Mouse (Mus musculus) embryonic facial prominence, embryonic 11.5 days (tissue): ENCODE results near the gene P3h4. TPM values are rescaled to one million over a fixed set of nuclear protein-coding genes. Genes with fewer than 3 reads are reported as not detected.
A peak's percentile ranks its signal among the peaks of the same experiment; 100 is the strongest.

Experiments used
- ATAC-seq: fragments of 200-750 bp; cut with Nextera tagmentation; replicated peaks from 2 replicates; pipeline ENCODE4 v1.8.0; 2017; ENCODE audit warnings: low read depth; ENCODE audit not compliant: insufficient number of reproducible peaks, low FRiP score, low TSS enrichment
- DNase-seq: peaks from one replicate; pipeline ENCODE4 v3.0.0-alpha.2; 2015; ENCODE audit warnings: low spot score
- H3K27ac ChIP-seq: fragments of 300-500 bp; sonication (generic); replicated peaks from 2 replicates; pipeline ENCODE4 v1.5.1; 2014; ENCODE audit warnings: mild to moderate bottlenecking, low read depth, low read length, control low read depth
- H3K27me3 ChIP-seq: fragments of 300-500 bp; sonication (generic); 2 replicates; pipeline ENCODE4 v1.6.1; 2014; ENCODE audit warnings: mild to moderate bottlenecking, low read length, moderate library complexity, mixed read lengths; ENCODE audit not compliant: control insufficient read depth, insufficient read depth
- H3K36me3 ChIP-seq: fragments of 300-500 bp; sonication (generic); replicated peaks from 2 replicates; pipeline ENCODE4 v1.6.1; 2014; ENCODE audit warnings: low read depth, mild to moderate bottlenecking, low read length, moderate library complexity, mixed read lengths; ENCODE audit not compliant: control insufficient read depth, insufficient read depth
- H3K4me1 ChIP-seq: fragments of 300-500 bp; sonication (generic); 2 replicates; pipeline ENCODE4 v1.6.1; 2014; ENCODE audit warnings: low read length, mixed read lengths; ENCODE audit not compliant: control insufficient read depth, insufficient read depth
- H3K4me2 ChIP-seq: fragments of 300-500 bp; sonication (generic); 2 replicates; pipeline ENCODE4 v1.6.1; 2014; ENCODE audit warnings: low read depth, mild to moderate bottlenecking, control low read depth, low read length, moderate library complexity
- H3K4me3 ChIP-seq: fragments of 300-500 bp; sonication (generic); 2 replicates; pipeline ENCODE4 v1.5.1; 2014; ENCODE audit warnings: low read depth, low read length, control low read depth
- H3K9ac ChIP-seq: fragments of 300-500 bp; sonication (generic); replicated peaks from 2 replicates; pipeline ENCODE4 v1.6.1; 2014; ENCODE audit warnings: mild to moderate bottlenecking, control low read depth, low read length
- H3K9me3 ChIP-seq: fragments of 300-500 bp; sonication (generic); replicated peaks from 2 replicates; pipeline ENCODE4 v1.6.1; 2016; ENCODE audit warnings: mild to moderate bottlenecking, low read length, inconsistent platforms, mixed read lengths; ENCODE audit not compliant: control insufficient read depth
- WGBS: fragments of 180-500 bp; shearing (Covaris S2); extraction: QIAGEN DNeasy Blood & Tissue Kit; methylation state at CpG from one replicate; pipeline ENCODE4 v1.1.7; 2014; 5-methylcytosine and 5-hydroxymethylcytosine counted together
- polyA plus RNA-seq: library from polyadenylated mRNA; unstranded; fragments of >200 nt; fragmentation: Nextera tagmentation; extraction: Ambion mirVana; gene quantifications from 2 replicates; pipeline ENCODE4 v1.2.1, GENCODE M21; 2014

The P3h4 gene
- polyA plus RNA-seq, 1 experiment from 2014 or later, result 33.0 TPM

DNA sequence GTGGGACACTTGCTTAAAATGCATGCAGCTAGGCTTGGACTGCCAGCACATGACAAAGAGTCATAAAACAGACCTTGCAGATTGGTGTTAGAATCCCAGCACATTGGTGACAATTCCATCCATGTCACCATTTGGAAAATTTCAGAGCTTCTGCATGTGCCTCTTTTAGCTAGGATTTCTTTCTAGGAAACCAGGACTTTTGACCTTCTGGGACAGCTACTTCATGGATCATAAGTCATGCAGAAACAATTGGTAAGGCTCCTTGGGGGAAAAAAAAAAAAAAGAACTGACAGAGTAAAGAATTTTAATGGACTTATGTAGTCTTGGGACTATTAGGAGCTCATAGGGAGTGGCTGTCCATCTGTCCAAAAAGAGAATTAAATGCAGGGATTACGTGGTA is 23.3 kb upstream of the P3h4 start:
- Histone ChIP-seq H3K4me2 (no peak overlapping the region), H3K4me1 (no peaks in the 10 kb centered on the region), H3K4me3 (no peak overlapping the region), H3K36me3 (no peaks in the 10 kb centered on the region; the same call in 1 of the 2 replicates), H3K27ac (no peak overlapping the region), H3K9me3 (no peaks in the 10 kb centered on the region), H3K27me3 (no peaks in the 10 kb centered on the region), H3K9ac (no peak overlapping the region)
- WGBS, result 75% methylated on average over 1 of the region's 1 CpGs
- DNase-seq (no peak), ATAC-seq (no peak)

DNA sequence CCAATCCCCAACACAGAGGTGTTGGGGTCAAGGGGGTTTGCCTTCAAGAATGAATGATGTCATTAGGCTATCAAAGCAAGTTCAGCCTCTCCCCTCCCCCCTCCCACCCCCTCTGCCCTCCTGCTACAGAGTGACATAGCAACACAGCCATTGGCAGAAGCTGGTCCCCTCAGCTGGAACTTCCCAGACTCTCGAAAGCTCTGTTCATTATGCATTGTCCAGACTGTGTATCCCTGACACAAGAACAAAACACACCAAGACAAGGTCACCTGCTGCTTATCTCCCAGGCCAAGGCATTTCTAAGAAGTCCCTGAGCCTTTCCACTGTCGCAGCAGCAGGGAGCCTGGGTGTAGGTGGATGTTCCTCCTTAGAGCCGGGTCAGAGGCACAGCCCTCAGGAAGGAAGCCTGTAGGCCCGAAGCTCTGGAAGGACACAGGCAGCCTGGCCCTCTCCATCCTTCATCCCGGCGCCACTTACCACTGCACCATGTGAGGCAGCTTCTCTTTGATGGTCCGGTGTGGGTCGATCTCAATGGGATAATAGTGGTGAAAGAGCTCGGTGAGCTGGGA is 21.1 kb upstream of the P3h4 start:
- ATAC-seq, result no peak
- WGBS, result 76% methylated on average over 9 of the region's 9 CpGs

DNA sequence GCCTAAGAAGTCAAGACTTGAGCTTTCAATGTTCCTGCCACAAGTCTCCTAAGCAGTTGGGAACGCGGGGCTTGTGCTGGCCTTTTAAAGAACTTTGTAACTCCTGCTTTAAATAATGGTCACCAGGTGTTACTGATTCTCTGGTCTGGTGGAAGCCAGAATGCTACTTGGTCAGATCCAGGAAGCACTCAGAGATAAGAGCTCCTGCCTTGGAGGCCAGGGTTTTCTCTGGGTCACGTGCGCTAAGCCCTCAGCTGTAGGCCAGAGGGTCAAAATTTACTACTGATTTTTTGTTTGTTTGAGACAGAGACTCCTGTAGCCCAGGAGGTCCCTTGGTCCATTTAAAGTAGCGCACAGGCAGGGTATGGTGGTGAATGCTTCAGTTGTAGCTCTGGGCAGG is 17.4 kb upstream of the P3h4 start:
- no peaks in the 10 kb centered on the region for H3K9me3 ChIP-seq
- H3K36me3 ChIP-seq, result no peaks in the 10 kb centered on the region; the same call in none of the 2 replicates
- no peak overlapping the region for H3K9ac ChIP-seq
- 89% methylated on average over 5 of the region's 5 CpGs for WGBS
- DNase-seq, result no peak
- H3K27me3 ChIP-seq, result no peaks in the 10 kb centered on the region
- ATAC-seq, result no peak
- H3K27ac ChIP-seq, result no peak overlapping the region
- H3K4me2 ChIP-seq, result no peak overlapping the region
- no peaks in the 10 kb centered on the region for H3K4me1 ChIP-seq
- no peak overlapping the region for H3K4me3 ChIP-seq

More for the DNA sequence above, 21.1 kb upstream of the P3h4 start:
- H3K27me3 ChIP-seq, result no peaks in the 10 kb centered on the region
- no peak for DNase-seq
- no peak overlapping the region for H3K4me3 ChIP-seq
- H3K4me1 ChIP-seq, result no peaks in the 10 kb centered on the region
- no peaks in the 10 kb centered on the region; the same call in 1 of the 2 replicates for H3K36me3 ChIP-seq
- no peak overlapping the region for H3K4me2 ChIP-seq
- no peaks in the 10 kb centered on the region for H3K9me3 ChIP-seq
- H3K9ac ChIP-seq, result no peak overlapping the region
- no peak overlapping the region for H3K27ac ChIP-seq

DNA sequence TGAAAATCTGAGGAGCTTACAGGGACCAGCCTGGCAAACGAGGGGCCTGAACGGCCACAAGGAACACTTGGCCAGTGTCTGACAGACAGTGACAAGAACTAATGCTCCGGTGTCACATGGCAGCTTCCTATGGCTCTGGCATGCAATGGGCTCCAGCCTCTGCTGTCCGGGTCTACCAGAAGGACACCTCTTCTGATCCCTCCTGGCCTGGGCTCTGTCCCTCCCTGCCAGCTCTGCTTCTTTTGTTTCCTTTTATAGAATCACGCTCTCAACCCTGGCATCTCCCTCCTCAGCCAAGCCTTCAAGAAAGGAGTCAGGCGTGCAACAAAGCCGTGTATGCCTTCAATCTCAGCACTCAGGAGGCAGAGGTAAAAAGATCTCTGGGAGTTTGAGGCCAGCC is 15.4 kb upstream of the P3h4 start:
- no peak overlapping the region for H3K4me3 ChIP-seq
- no peaks in the 10 kb centered on the region for H3K27me3 ChIP-seq
- no peaks in the 10 kb centered on the region for H3K4me1 ChIP-seq
- ATAC-seq (no peak), DNase-seq (no peak)
- WGBS, result 95% methylated on average over 7 of the region's 7 CpGs
- no peak overlapping the region for H3K9ac ChIP-seq
- no peaks in the 10 kb centered on the region for H3K9me3 ChIP-seq
- no peak overlapping the region for H3K27ac ChIP-seq
- no peaks in the 10 kb centered on the region; the same call in none of the 2 replicates for H3K36me3 ChIP-seq
- H3K4me2 ChIP-seq, result no peak overlapping the region

DNA sequence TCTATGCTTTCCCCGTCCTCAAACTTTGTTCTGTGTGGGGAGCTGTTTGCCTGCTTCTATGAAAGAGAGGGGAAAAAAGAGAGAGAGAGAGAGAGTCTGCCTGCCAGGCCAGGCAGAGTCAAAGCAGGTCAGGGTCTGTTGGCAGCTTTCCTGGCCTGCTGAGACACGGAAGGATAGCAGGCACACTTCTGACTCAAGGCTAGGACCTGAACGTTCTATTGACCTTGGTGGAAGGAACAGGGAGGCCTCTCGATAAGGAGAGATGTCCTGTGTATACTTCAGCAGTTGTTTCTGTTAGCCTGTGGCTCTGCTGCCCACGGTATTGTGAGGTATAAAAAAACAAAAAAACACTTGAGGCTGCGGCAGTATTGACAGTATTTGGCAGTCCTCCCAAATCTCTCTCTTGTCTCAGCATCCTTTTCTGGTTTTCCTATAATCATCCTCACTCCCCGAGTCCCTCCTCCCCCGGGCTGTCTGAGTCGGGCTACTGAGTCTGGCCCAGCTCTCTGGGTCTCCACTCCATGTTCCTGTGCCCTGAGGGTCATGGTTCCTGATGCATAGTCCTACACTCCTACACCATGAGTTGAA is 14.1 kb upstream of the P3h4 start:
- Histone ChIP-seq H3K27me3 (no peaks in the 10 kb centered on the region), H3K4me1 (no peaks in the 10 kb centered on the region), H3K9me3 (no peaks in the 10 kb centered on the region), H3K4me2 (no peak overlapping the region), H3K4me3 (no peak overlapping the region), H3K36me3 (no peaks in the 10 kb centered on the region; the same call in none of the 2 replicates), H3K9ac (no peak overlapping the region), H3K27ac (no peak overlapping the region)
- 82% methylated on average over 9 of the region's 9 CpGs for WGBS
- DNase-seq (no peak), ATAC-seq (no peak)

DNA sequence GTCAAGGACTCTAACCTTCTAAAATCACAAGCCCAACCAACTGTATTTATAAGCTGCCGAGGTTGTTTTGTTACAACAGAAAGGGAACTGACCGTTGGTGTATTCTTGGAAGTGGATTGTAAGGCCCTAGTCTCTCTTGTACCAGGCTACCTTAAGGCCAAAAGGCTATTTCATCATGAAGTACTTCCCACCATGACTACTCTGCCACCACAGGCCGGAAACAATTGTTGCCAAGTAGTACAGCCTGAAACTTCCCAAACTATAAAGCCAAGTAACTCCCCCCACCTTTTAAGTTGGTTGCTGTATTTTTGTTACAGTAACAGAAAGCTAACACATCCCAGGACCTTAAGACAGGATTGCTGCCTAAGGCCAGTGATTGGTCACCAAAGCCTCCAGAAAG is 12.2 kb upstream of the P3h4 start:
- Histone ChIP-seq H3K4me3 (no peak overlapping the region), H3K27me3 (no peaks in the 10 kb centered on the region), H3K36me3 (no peaks in the 10 kb centered on the region; the same call in none of the 2 replicates), H3K9me3 (no peaks in the 10 kb centered on the region), H3K4me2 (no peak overlapping the region), H3K9ac (no peak overlapping the region), H3K4me1 (no peaks in the 10 kb centered on the region), H3K27ac (no peak overlapping the region)
- 90% methylated on average over 3 of the region's 3 CpGs for WGBS
- no peak for ATAC-seq
- DNase-seq, result no peak

DNA sequence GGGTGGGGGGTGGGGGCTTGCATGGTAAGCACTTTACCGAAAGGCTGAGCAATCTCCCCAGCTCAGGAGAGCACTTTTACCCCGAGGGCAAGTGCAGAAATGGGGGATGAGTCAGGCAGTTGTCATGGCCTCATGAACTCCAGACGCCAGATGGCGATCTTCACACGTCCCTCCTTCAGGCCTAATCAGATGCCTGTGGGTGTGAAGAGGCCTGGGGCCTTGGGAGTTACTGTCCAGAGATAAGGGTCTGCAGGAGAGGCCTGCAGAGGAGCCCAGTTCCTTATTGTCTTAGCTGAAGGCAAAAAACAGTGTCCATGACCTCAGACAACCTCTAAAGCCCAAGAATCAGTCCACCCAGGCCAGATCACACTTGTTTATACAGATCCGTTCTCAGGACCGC is 11.2 kb upstream of the P3h4 start:
- WGBS, result 24% methylated on average over 7 of the region's 7 CpGs
- no peak overlapping the region for H3K4me3 ChIP-seq

DNA sequence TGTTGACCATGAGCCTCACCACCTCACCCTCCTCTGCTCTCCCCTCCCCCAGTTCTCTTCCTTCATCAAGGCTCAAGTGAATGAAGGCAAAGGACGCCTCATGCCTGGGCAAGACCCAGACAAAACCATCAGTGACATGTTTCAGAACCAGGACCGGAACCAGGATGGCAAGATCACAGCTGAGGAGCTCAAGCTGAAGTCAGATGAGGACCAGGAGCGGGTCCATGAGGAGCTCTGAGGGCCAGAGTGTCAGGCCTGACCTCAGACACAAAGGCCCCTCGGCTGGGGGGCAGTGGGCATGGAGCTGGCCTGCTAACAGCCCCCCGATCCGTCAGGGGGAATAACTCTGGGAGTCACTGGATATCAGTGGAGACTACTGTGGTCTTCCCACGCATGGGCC is 9.2 kb upstream of the P3h4 start:
- H3K4me1 ChIP-seq, result no peaks in the 10 kb centered on the region
- H3K4me3 ChIP-seq, result no peak overlapping the region
- no peaks in the 10 kb centered on the region; the same call in none of the 2 replicates for H3K36me3 ChIP-seq
- H3K27me3 ChIP-seq, result no peaks in the 10 kb centered on the region
- WGBS, result 90% methylated on average over 7 of the region's 7 CpGs
- no peaks in the 10 kb centered on the region for H3K9me3 ChIP-seq
- no peak overlapping the region for H3K9ac ChIP-seq
- no peak overlapping the region for H3K27ac ChIP-seq
- ATAC-seq, result no peak
- no peak overlapping the region for H3K4me2 ChIP-seq
- DNase-seq, result no peak

More for the DNA sequence above, 11.2 kb upstream of the P3h4 start:
- H3K9me3 ChIP-seq, result no peaks in the 10 kb centered on the region
- ATAC-seq (no peak), DNase-seq (peak; percentile 55)
- H3K9ac ChIP-seq, result no peak overlapping the region; the same call in 1 of the 2 replicates
- no peaks in the 10 kb centered on the region for H3K4me1 ChIP-seq
- H3K4me2 ChIP-seq, result no peak overlapping the region
- H3K27me3 ChIP-seq, result no peaks in the 10 kb centered on the region
- no peaks in the 10 kb centered on the region; the same call in none of the 2 replicates for H3K36me3 ChIP-seq
- no peak overlapping the region for H3K27ac ChIP-seq
